Mouse (Mus musculus): ENCODE results near the gene Snx33. TPM values are rescaled to one million over a fixed set of nuclear protein-coding genes. Genes with fewer than 3 reads are reported as not detected.
A peak's percentile ranks its signal among the peaks of the same experiment; 100 is the strongest.

Gene Snx33
- polyA plus RNA-seq, 1 experiment from 2014 or later: 12.3 TPM

DNA sequence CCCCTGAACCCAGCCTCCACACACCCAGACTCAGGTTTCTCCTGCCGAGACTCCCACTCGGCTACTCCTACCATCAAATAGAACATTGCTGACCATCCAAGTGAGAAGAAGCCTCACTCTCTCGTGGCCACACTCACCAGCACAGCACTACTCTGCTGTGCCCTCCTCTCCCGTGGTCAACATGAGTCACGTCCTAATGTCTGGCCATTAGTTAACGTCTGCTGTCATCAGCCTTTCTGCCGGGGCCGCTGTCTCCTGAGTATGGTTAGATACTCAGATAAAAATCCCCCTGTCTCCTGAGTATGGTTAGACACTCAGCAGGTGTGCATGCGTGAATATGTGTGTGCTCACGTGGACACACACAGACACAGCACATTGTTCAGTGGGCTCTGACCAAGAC is 57.4 kb downstream of the Snx33 start:
- Histone ChIP-seq H3K4me2 (replicated peaks; ENCODE audit: low read depth, low read length) (peak overlapping the region; percentile 10; the same call in 1 of the 2 replicates), H3K27me3 (ENCODE audit: insufficient read depth, low read length) (no peaks in the 10 kb centered on the region), H3K9me3 (ENCODE audit: low read length) (no peaks in the 10 kb centered on the region), H3K27ac (ENCODE audit: low read length) (peak overlapping the region; percentile 73), H3K4me3 (ENCODE audit: low read length) (no peak overlapping the region), H3K4me1 (ENCODE audit: insufficient read depth, low read length) (peaks cover 83% of the 10 kb centered on the region), H3K9ac (replicated peaks; ENCODE audit: low read length) (no peak overlapping the region), H3K36me3 (ENCODE audit: insufficient read depth, low read length) (no peaks in the 10 kb centered on the region)
- 17% methylated on average over 10 of the region's 10 CpGs for WGBS
- peak; percentile 64 for ATAC-seq (ENCODE audit: low FRiP score, low TSS enrichment)

DNA sequence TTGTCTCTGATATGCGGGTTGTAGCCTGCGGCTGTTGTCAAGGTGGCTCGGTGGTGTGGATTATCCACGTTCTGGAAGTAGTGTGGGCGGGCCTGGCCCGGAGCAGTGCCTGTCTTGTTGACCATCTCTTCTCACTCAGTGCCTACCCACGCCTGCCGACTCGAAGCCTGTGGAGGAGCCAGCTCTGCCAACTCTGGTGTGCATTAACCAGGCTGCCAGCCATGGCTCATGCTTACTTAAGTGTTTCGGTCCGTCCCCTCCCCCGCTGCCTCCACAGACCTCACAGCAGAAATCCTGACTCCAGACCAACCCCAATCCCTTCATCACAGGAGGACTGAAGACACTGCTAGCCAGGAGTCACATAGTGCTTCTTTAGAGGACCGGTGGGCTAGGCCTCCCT is 58.6 kb downstream of the Snx33 start:
- Histone ChIP-seq H3K27ac (ENCODE audit: low read length) (peak overlapping the region; percentile 73; the same call in 1 of the 2 replicates), H3K36me3 (ENCODE audit: insufficient read depth, low read length) (no peaks in the 10 kb centered on the region), H3K4me3 (ENCODE audit: low read length) (no peak overlapping the region), H3K9me3 (ENCODE audit: low read length) (no peaks in the 10 kb centered on the region), H3K9ac (replicated peaks; ENCODE audit: low read length) (no peak overlapping the region), H3K4me1 (ENCODE audit: insufficient read depth, low read length) (peaks cover 90% of the 10 kb centered on the region), H3K4me2 (replicated peaks; ENCODE audit: low read depth, low read length) (0 out of 2 replicates have a peak overlapping the region, but pooled peaks have one; percentile 5), H3K27me3 (ENCODE audit: insufficient read depth, low read length) (no peaks in the 10 kb centered on the region)
- no peak for ATAC-seq (ENCODE audit: low FRiP score, low TSS enrichment)
- WGBS: 38% methylated on average over 13 of the region's 13 CpGs

DNA sequence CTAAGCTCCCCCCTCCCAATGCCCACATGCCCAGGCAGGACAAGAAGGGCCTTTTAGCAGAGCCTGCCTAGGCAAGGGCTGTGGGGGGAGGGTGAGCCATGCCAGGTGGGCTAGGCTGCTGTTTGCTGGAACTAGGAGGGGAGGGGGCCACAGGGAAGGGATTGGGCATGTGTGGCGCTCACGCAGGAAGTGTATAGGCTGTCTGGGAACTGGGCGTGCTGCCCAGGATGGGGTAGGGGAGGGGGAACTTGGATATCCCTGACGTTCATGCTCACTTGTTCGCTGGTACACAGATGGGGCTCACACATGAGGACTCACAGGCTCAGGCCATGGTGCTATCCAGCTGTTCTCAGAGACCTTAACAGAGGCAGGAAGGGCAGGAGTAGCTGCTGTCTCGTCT is 59.9 kb downstream of the Snx33 start:
- 42% methylated on average over 6 of the region's 6 CpGs for WGBS
- Histone ChIP-seq H3K27ac (ENCODE audit: low read length) (peak overlapping the region; percentile 31; the same call in 1 of the 2 replicates), H3K36me3 (ENCODE audit: insufficient read depth, low read length) (no peaks in the 10 kb centered on the region), H3K4me2 (replicated peaks; ENCODE audit: low read depth, low read length) (peak overlapping the region; percentile 55), H3K4me3 (ENCODE audit: low read length) (peak overlapping the region; percentile 10; the same call in 1 of the 2 replicates), H3K9ac (replicated peaks; ENCODE audit: low read length) (peak overlapping the region; percentile 31; the same call in 1 of the 2 replicates), H3K4me1 (ENCODE audit: insufficient read depth, low read length) (peaks cover 90% of the 10 kb centered on the region), H3K9me3 (ENCODE audit: low read length) (no peaks in the 10 kb centered on the region), H3K27me3 (ENCODE audit: insufficient read depth, low read length) (no peaks in the 10 kb centered on the region)
- no peak for ATAC-seq (ENCODE audit: low FRiP score, low TSS enrichment)

Other genes starting within 250 kb of the Snx33 start
- 3.2 and 4.4 TPM in 2 replicates for gene Lingo1, start 131.9 kb downstream of the Snx33 start, polyA plus RNA-seq (2015; fragmentation: Nextera tagmentation; extraction: Ambion mirVana)
- gene Odf3l1, start 63.7 kb downstream of the Snx33 start, polyA plus RNA-seq (2015; fragmentation: Nextera tagmentation; extraction: Ambion mirVana): 0.26 and 0.32 TPM in 2 replicates
- gene Cspg4, start 63.3 kb downstream of the Snx33 start, polyA plus RNA-seq (2015; fragmentation: Nextera tagmentation; extraction: Ambion mirVana): 30.5 and 32.6 TPM in 2 replicates
- 89.7 and 92.6 TPM in 2 replicates for gene Imp3, start 9.1 kb upstream of the Snx33 start, polyA plus RNA-seq (2015; fragmentation: Nextera tagmentation; extraction: Ambion mirVana)
- gene Snupn, start 22.5 kb upstream of the Snx33 start, polyA plus RNA-seq (2015; fragmentation: Nextera tagmentation; extraction: Ambion mirVana): 27.2 and 29.4 TPM in 2 replicates
- gene Ptpn9, start 66.6 kb upstream of the Snx33 start, polyA plus RNA-seq (2015; fragmentation: Nextera tagmentation; extraction: Ambion mirVana): 23.6 TPM in 2 replicates
- gene Sin3a, start 143.7 kb upstream of the Snx33 start, polyA plus RNA-seq (2015; fragmentation: Nextera tagmentation; extraction: Ambion mirVana): 36.7 and 42.3 TPM in 2 replicates
- 79.0 and 95.6 TPM in 2 replicates for gene Man2c1, start 202.3 kb upstream of the Snx33 start, polyA plus RNA-seq (2015; fragmentation: Nextera tagmentation; extraction: Ambion mirVana)
- 8.8 and 9.3 TPM in 2 replicates for gene Neil1, start 219.9 kb upstream of the Snx33 start, polyA plus RNA-seq (2015; fragmentation: Nextera tagmentation; extraction: Ambion mirVana)
- 107 and 130 TPM in 2 replicates for gene Commd4, start 230.0 kb upstream of the Snx33 start, polyA plus RNA-seq (2015; fragmentation: Nextera tagmentation; extraction: Ambion mirVana)

Data from kidney, embryonic 16.5 days (tissue).